Mouse (Mus musculus) lung, adult 18-20 months (tissue): ENCODE measurements at regions not wholly inside any gene's neighbourhood (a gene's known extent, or its start where the extent isn't known, plus 50 kb on each side); places are given as distances from the start of the nearest gene placed in this dataset.

Source experiments
- DNase-seq, 2 experiments: peaks; one replicate each; pipeline ENCODE4 v3.0.0; 2022; ENCODE audit warnings: mixed read lengths in 2 of 2

DNA sequence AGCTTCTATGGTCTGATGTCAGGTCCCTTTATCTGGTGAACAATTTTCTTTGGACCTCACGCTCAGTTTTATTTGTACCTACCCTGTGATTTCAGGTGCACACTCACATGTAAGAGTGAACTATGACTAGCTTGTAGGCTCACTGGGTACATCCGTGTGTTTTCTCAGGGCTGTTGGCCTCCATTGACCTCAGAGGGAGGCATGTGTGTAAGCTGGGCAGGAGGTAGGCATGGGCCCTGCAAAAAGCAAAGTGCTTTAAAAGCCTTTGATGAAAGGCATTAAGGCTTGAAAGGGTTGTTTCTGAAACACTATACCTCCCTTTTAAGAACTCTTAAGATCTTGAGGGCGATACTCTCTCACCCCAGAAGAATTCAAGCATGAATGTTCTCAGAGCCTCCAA is 112.9 kb upstream of the Gdnf start:
- no peak for DNase-seq

DNA sequence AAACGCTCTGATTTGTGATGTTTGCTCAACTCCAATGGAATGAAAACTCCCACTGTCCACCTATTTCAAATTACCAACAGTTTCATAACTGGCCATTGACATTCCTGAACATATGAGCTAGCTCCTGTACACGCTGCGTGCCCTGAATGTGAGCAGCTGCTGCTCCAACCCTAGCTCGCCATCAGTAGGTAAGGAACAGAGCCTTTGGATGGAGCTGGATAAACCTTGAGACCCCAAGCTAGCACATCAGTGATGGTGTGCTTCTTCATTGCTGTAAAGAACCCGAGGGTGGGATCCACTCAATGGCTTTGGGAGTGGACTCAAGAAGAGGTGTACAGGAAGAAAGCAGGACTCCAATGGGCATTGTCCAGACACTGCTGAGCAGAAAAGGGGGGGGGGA is 101.8 kb upstream of the Gdnf start:
- no peak for DNase-seq

DNA sequence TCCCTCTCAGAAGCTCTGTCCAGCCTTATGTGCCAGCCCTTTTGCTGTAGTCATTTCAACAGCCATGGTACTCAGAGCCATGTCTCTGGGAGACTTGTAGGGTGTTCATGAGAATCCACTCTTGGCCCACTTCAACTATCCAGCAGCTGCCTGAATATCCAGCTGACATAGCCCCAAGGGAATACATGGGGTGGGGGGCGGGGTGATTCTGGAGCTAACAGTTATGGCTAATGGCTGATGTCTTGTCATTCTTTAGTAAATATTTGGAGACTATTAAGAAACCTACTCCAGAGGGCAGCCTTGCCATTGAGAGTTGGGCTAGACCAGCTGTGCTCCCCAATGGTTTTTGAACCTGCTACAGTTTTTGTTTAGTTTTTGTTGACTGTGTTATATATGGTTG is 96.0 kb upstream of the Gdnf start:
- DNase-seq: no peak

DNA sequence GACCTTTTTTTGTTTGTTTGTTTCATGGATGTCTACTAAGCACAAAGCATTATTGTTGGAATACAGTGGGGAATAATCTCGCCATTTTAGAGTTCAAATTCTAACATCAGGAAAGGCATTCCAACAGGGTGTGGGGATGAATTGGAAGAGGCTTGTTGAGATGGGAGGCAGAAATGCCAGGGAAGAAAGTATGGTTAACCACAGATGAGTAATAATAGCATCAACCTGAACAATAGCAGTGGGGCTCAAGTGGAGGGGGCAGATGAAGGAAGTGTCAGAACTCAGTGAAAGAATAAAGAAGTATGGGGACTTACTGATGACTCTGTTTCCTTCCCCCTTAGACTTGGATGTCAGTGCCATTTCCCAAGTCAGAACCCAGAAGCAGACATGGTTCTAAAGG is 94.5 kb upstream of the Gdnf start:
- no peak for DNase-seq

DNA sequence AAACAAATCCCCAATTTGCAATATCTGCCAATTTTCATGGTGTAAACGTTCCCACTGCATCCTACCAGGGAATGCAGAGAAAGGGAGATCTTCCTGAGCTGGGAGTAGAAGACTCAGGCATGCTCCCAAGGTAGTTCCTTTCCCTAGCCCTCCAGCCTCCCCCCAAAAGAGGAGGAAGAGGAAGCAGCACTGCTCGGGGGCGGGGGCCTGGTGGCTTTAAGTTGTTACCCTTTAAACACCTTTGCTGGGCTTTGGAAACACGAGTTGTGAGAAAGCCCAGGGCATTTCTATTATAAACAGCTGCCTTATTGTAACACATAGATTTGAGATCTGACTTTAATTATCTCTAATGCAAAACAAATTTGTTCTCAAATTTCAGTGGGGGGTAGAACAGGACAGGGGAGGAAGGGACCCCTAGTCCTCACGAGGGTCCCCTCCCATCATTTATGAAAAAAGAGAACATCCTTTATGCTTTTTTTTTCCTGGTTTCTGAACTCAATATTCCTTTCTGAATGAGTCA is 87.4 kb upstream of the Gdnf start:
- DNase-seq: no peak

DNA sequence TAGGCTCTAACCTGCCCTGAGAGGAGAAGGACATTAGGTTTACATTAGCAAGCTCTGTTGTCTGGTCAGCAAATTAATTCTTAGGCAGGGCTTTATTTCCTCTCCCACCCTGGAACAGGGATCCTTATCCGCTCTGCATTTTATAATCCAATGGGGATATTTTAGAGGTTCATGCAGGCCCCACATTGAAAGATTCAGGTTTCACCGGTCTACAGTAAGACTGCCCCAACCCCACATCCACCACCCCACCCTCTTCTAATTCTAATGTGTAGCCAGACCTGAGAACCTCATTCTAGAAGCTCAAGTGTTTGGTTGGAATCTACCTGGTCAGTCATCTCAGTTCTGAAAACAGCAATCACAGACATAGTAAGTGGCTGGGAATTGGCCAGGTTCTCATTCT is 86.9 kb upstream of the Gdnf start:
- DNase-seq: no peak

DNA sequence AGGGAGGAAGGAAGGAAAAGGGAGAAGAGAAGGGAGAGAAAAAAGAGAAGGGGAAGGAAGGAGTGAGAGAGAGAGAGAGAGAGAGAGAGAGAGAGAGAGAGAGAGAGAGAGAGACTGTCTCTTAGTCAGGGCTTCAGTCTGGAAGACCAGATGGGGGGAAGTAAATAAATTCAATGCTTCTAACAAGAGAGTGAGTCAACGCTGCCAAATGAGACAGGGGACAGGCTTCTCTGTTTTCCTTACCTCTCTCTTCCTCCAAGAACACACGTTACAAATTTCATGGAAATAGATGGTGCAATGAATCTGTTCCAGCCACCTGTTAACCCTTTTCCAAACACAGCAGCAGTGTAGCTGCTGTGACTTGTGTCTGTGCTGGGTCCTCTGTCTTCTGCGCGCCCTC is 85.1 kb upstream of the Gdnf start:
- no peak for DNase-seq

DNA sequence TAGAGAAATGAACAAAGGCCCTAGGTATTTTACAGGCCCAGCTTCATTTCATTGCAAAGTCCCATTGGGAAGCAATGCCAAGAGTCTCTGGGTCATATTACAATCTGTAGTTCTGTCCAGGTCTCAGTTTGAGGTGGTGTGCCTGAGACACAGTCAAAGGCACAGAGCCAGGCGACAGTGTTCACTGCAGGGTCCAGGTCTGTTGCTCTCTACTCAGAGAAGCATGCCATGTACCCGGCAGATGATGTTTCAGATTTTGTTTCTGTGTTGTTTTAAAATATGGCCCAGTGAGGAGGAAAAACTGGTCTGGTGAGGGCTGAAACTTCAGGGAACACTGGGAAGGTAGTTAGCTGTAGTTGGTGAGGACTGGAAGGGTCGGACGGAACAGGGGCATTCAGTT is 63.1 kb upstream of the Gdnf start:
- DNase-seq: no peak

DNA sequence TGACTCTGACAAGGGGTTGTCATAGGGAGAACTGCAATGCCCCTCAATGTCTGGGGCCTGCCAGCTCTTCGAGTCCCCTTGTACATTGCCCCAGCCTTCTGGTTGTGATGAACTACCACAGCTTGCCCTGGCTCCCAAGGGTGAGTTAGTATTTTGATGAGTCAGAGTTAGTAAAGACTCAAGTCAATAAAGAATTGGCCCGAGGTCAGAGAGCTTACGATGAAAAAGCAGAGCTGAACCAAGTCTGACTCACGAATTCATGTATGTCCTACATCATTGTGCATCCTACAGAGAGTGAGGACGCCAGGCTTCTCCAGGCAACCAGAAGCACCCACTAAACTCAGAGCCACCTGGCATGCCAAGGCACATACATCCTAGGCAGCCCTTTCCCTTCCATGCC is 60.2 kb upstream of the Gdnf start:
- no peak for DNase-seq
